Mouse (Mus musculus): Measurements from ENCODE around the gene Ier5l. TPM values are rescaled to one million over a fixed set of nuclear protein-coding genes. Genes with fewer than 3 reads are reported as not detected.

The Ier5l gene
- polyA plus RNA-seq, 1 experiment, result 2.2 TPM

DNA sequence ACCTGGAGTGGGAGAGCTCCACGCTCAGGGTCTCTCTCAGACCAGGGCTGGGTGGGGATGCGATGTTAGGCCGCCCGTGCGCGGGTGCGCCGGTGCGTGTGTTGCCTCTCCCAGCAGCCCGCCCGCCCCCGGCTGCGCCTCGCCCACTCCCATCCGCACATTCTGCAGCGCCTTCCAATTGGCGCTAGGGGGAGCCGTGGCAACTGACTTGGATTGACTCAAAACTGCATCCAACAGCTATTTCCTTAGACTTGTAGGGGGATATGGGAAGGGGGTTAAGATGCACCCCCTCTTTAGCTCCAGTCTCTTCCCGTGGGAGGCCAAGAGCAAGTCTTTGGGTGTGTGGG is 4.2 kb downstream of the Ier5l start:
- peaks cover 35% of the 10 kb centered on the region for H3K4me1 ChIP-seq (ENCODE audit: control insufficient read depth, insufficient read depth, low read length)
- no peak overlapping the region for H3K27ac ChIP-seq (ENCODE audit: control insufficient read depth, insufficient read depth, low read depth, low read length)

DNA sequence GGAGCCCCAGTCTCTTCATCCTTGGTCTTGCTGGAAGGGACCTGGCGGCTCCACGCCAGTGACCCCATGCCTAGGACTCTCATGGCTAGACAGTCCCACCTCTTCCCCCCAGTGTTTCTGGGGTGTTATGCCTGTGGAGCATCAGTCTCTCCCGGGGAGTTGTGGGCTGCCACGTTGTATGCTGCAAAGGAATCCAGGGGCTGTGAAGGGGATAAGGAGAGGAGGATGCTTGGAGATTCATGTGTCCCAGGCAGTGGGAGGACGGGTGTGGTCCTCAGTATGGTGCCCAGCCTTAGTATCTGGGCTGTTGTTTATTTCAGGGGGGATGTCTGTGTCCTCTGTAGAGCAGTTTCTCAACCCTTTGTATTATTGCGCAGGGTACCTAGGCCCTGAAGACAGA is 5.0 kb downstream of the Ier5l start:
- no peak overlapping the region for H3K4me3 ChIP-seq (ENCODE audit: control insufficient read depth, low read depth, low read length)

More for the DNA sequence above, 4.2 kb downstream of the Ier5l start:
- Histone ChIP-seq H3K36me3 (ENCODE audit: control insufficient read depth, insufficient read depth, low read length) (no peaks in the 10 kb centered on the region), H3K4me3 (ENCODE audit: control insufficient read depth, low read depth, low read length) (peak overlapping the region; percentile 64), H3K27me3 (ENCODE audit: control insufficient read depth, insufficient read depth, low read length) (no peaks in the 10 kb centered on the region)
- peak; percentile 72 for TF ChIP-seq CTCF (IDR thresholded peaks at IDR 0.05; ENCODE audit: control insufficient read depth, insufficient read depth, insufficient replicate concordance, low read depth, low read length)
- no peak for TF ChIP-seq POLR2A (IDR thresholded peaks at IDR 0.05; ENCODE audit: control insufficient read depth, low read depth, low read length)

DNA sequence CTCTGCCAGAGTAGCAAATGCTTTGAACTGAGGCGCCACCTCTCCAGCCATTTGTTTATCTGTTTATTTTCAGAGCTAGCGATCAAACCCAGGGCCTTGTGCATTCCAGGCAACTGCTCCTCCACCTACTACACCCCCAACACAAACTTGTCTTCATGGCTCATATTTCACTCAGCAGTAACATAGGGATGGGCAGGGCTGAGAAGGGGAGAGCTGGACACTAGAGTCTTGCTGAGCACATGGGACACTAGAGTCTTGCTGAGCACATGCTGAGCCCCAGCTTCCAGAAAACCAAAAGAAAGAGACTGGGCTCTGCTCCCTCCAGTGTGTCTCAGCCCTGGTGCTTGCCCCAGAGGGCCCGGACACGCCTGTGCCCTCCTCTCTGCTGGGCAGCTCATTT is 7.2 kb downstream of the Ier5l start:
- no peaks in the 10 kb centered on the region for H3K27me3 ChIP-seq (ENCODE audit: control insufficient read depth, insufficient read depth, low read length)
- no peak overlapping the region for H3K4me3 ChIP-seq (ENCODE audit: control insufficient read depth, low read depth, low read length)
- no peak overlapping the region for H3K27ac ChIP-seq (ENCODE audit: control insufficient read depth, insufficient read depth, low read depth, low read length)
- TF ChIP-seq CTCF (IDR thresholded peaks at IDR 0.05; ENCODE audit: control insufficient read depth, insufficient read depth, insufficient replicate concordance, low read depth, low read length), result no peak
- no peak for TF ChIP-seq POLR2A (IDR thresholded peaks at IDR 0.05; ENCODE audit: control insufficient read depth, low read depth, low read length)
- no peaks in the 10 kb centered on the region for H3K36me3 ChIP-seq (ENCODE audit: control insufficient read depth, insufficient read depth, low read length)
- H3K4me1 ChIP-seq (ENCODE audit: control insufficient read depth, insufficient read depth, low read length), result peaks cover 13% of the 10 kb centered on the region

More for the DNA sequence above, 5.0 kb downstream of the Ier5l start:
- Histone ChIP-seq H3K27me3 (ENCODE audit: control insufficient read depth, insufficient read depth, low read length) (no peaks in the 10 kb centered on the region), H3K4me1 (ENCODE audit: control insufficient read depth, insufficient read depth, low read length) (peaks cover 29% of the 10 kb centered on the region), H3K27ac (ENCODE audit: control insufficient read depth, insufficient read depth, low read depth, low read length) (no peak overlapping the region), H3K36me3 (ENCODE audit: control insufficient read depth, insufficient read depth, low read length) (no peaks in the 10 kb centered on the region)
- TF ChIP-seq POLR2A (IDR thresholded peaks at IDR 0.05; ENCODE audit: control insufficient read depth, low read depth, low read length) (no peak), CTCF (IDR thresholded peaks at IDR 0.05; ENCODE audit: control insufficient read depth, insufficient read depth, insufficient replicate concordance, low read depth, low read length) (no peak)

DNA sequence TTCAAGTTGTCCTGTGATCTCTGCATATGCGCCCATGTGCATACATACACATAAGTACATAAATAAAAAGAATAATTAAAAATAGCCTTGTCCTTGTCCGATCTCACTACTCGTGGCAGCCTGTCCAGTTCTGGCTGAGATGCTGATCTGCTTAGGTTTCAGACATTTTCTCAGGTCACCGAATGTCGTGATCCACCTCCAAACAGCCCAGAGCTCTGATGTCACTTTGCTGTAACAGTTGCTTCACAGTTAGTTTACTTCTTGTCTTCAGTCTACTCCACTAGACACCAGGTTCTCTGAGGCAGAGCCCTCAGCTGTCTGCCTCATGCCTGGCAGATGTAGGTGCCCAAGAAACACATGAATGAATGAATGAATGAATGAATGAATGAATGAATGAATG is 9.6 kb downstream of the Ier5l start:
- Histone ChIP-seq H3K27ac (ENCODE audit: control insufficient read depth, insufficient read depth, low read depth, low read length) (no peak overlapping the region), H3K4me3 (ENCODE audit: control insufficient read depth, low read depth, low read length) (no peak overlapping the region), H3K4me1 (ENCODE audit: control insufficient read depth, insufficient read depth, low read length) (no peaks in the 10 kb centered on the region; the same call in 1 of the 2 replicates), H3K27me3 (ENCODE audit: control insufficient read depth, insufficient read depth, low read length) (no peaks in the 10 kb centered on the region), H3K36me3 (ENCODE audit: control insufficient read depth, insufficient read depth, low read length) (no peaks in the 10 kb centered on the region)
- TF ChIP-seq POLR2A (IDR thresholded peaks at IDR 0.05; ENCODE audit: control insufficient read depth, low read depth, low read length) (no peak), CTCF (IDR thresholded peaks at IDR 0.05; ENCODE audit: control insufficient read depth, insufficient read depth, insufficient replicate concordance, low read depth, low read length) (no peak)

DNA sequence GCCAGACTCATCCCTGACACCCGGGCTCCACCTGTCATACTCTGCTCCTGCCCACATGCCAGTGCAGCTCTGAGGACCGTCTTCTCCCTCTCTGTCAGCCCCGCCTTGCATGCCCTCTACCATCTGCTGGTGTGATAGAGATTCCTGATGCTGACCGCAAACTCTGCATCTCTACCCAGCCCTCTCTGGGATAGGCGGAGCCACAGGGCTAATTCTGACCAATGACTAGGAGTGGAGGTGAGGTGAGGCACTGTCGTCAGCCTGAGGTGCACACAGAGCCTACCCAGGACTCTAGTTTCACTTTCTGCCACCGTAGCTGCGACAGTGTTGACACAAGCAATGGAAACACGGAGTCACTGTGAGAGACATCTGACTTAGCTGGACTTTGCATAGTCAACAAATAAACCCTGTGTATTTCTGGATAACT is 10.1 kb downstream of the Ier5l start:
- H3K4me1 ChIP-seq (ENCODE audit: control insufficient read depth, insufficient read depth, low read length), result no peaks in the 10 kb centered on the region
- H3K27ac ChIP-seq (ENCODE audit: control insufficient read depth, insufficient read depth, low read depth, low read length), result no peak overlapping the region

DNA sequence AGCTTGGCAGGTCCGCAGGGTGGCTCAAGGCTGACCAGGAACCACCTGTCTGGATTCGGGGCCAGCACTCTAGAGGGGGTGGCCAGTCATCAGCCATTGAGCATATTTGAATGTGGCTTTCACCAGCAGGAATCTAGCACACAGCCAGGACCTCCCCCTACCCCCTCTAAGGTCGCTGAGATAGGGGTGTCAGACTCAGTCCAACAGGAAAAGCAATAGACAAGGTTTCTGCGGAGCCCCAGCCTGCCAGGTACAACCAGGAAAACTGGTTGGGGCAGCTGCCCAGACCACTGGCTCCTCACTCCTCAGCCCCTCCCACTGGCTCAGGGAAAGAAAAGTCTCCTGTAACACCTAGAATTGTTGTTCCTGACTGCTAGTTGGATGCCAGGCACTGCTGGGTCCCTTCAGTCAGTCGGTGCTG is 10.7 kb downstream of the Ier5l start:
- Histone ChIP-seq H3K4me3 (ENCODE audit: control insufficient read depth, low read depth, low read length) (no peak overlapping the region), H3K36me3 (ENCODE audit: control insufficient read depth, insufficient read depth, low read length) (no peaks in the 10 kb centered on the region)
- TF ChIP-seq POLR2A (IDR thresholded peaks at IDR 0.05; ENCODE audit: control insufficient read depth, low read depth, low read length), result no peak
- no peak for TF ChIP-seq CTCF (IDR thresholded peaks at IDR 0.05; ENCODE audit: control insufficient read depth, insufficient read depth, insufficient replicate concordance, low read depth, low read length)

More for the DNA sequence above, 10.1 kb downstream of the Ier5l start:
- TF ChIP-seq CTCF (IDR thresholded peaks at IDR 0.05; ENCODE audit: control insufficient read depth, insufficient read depth, insufficient replicate concordance, low read depth, low read length) (no peak), POLR2A (IDR thresholded peaks at IDR 0.05; ENCODE audit: control insufficient read depth, low read depth, low read length) (no peak)
- no peaks in the 10 kb centered on the region for H3K27me3 ChIP-seq (ENCODE audit: control insufficient read depth, insufficient read depth, low read length)
- no peak overlapping the region for H3K4me3 ChIP-seq (ENCODE audit: control insufficient read depth, low read depth, low read length)
- H3K36me3 ChIP-seq (ENCODE audit: control insufficient read depth, insufficient read depth, low read length), result no peaks in the 10 kb centered on the region

DNA sequence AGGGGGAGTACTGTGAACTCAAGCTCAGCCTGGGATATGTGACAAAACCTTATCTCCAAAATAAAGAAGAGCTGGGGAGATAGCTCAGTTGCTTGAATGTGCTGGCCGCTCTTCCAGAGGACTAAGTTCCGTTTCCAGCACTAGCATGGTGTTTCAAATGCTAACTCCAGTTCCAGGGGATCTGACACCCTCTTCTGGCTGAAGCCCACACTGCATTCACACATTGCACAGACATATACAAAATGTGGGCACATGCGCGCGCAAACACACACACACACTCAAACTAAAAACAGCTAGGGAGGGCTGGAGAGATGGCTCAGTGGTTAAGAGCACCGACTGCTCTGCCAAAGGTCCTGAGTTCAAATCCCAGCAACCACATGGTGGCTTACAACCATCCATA is 14.8 kb downstream of the Ier5l start:
- no peaks in the 10 kb centered on the region for H3K27me3 ChIP-seq (ENCODE audit: control insufficient read depth, insufficient read depth, low read length)
- TF ChIP-seq CTCF (IDR thresholded peaks at IDR 0.05; ENCODE audit: control insufficient read depth, insufficient read depth, insufficient replicate concordance, low read depth, low read length), result no peak
- TF ChIP-seq POLR2A (IDR thresholded peaks at IDR 0.05; ENCODE audit: control insufficient read depth, low read depth, low read length), result no peak
- no peak overlapping the region for H3K4me3 ChIP-seq (ENCODE audit: control insufficient read depth, low read depth, low read length)
- H3K36me3 ChIP-seq (ENCODE audit: control insufficient read depth, insufficient read depth, low read length), result no peaks in the 10 kb centered on the region
- H3K27ac ChIP-seq (ENCODE audit: control insufficient read depth, insufficient read depth, low read depth, low read length), result no peak overlapping the region
- H3K4me1 ChIP-seq (ENCODE audit: control insufficient read depth, insufficient read depth, low read length), result no peaks in the 10 kb centered on the region

More for the DNA sequence above, 10.7 kb downstream of the Ier5l start:
- no peaks in the 10 kb centered on the region for H3K27me3 ChIP-seq (ENCODE audit: control insufficient read depth, insufficient read depth, low read length)
- H3K4me1 ChIP-seq (ENCODE audit: control insufficient read depth, insufficient read depth, low read length), result no peaks in the 10 kb centered on the region
- no peak overlapping the region for H3K27ac ChIP-seq (ENCODE audit: control insufficient read depth, insufficient read depth, low read depth, low read length)

DNA sequence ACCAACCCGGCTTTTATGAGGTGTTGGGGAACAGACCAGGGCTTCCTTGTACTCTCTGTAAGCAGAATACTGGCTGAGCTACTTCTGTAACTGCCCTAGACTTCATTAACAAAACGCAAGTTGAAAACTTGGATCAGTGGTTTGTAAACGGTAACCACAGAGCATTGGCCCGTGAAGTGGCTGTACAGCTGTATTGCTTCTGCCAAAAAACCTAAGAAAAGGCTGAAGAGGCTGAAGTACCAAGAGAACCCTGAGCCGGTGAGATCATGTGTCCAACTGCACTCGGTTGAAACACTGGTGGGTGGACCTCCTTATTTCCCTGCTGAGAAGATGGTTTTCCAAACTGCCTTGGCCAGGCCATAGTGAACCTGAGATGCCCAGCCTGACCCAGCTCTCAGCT is 15.7 kb downstream of the Ier5l start:
- TF ChIP-seq POLR2A (IDR thresholded peaks at IDR 0.05; ENCODE audit: control insufficient read depth, low read depth, low read length) (no peak), CTCF (IDR thresholded peaks at IDR 0.05; ENCODE audit: control insufficient read depth, insufficient read depth, insufficient replicate concordance, low read depth, low read length) (no peak)
- Histone ChIP-seq H3K27me3 (ENCODE audit: control insufficient read depth, insufficient read depth, low read length) (no peaks in the 10 kb centered on the region), H3K4me3 (ENCODE audit: control insufficient read depth, low read depth, low read length) (no peak overlapping the region), H3K36me3 (ENCODE audit: control insufficient read depth, insufficient read depth, low read length) (no peaks in the 10 kb centered on the region), H3K4me1 (ENCODE audit: control insufficient read depth, insufficient read depth, low read length) (no peaks in the 10 kb centered on the region), H3K27ac (ENCODE audit: control insufficient read depth, insufficient read depth, low read depth, low read length) (no peak overlapping the region; the same call in 1 of the 2 replicates)

Measured in testis, adult 2 months (tissue).